Mouse (Mus musculus): ENCODE measurements around the gene Plod1. TPM values are rescaled to one million over a fixed set of nuclear protein-coding genes. Genes with fewer than 3 reads are reported as not detected.

Gene Plod1
- polyA plus RNA-seq, 1 experiment from 2014 or later = 56.4 TPM

DNA sequence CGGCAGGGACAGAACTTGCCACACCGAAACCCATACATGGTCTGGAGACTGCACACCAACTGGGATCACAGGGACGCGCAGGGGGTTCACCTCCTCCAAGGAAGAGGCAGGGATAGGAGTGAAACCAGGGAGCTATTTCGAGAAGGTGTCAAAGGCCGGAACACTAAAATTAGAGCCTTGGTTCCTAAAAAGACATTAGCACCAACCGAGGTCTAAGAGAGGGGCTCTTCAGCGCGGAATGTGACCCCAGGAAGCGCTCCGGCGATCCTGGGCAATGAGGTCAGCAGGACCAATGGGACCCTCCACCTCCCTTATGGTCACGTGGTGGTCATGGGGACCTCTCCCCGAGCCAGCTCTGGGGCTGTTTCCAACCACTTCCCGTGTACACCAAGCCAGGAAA, 27.1 kb upstream of the Plod1 start:
- Histone ChIP-seq H3K4me2 (ENCODE audit: low read depth, low read length) (no peak overlapping the region), H3K9ac (ENCODE audit: low read length) (no peak overlapping the region), H3K27ac (ENCODE audit: low read length) (no peak overlapping the region), H3K4me1 (ENCODE audit: control insufficient read depth, insufficient read depth, low read length) (no peaks in the 10 kb centered on the region), H3K27me3 (ENCODE audit: control insufficient read depth, insufficient read depth, low read length) (no peaks in the 10 kb centered on the region), H3K9me3 (replicated peaks; ENCODE audit: control insufficient read depth, low read length) (no peaks in the 10 kb centered on the region), H3K36me3 (ENCODE audit: control insufficient read depth, insufficient read depth, low read length) (no peaks in the 10 kb centered on the region), H3K4me3 (replicated peaks; ENCODE audit: low read length) (no peak overlapping the region)
- ATAC-seq (ENCODE audit: insufficient read depth, low FRiP score) = no peak
- 81% methylated on average over 15 of the region's 15 CpGs for WGBS

- Histone ChIP-seq H3K4me2 (ENCODE audit: low read depth, low read length) (no peak overlapping the region), H3K4me1 (ENCODE audit: control insufficient read depth, insufficient read depth, low read length) (no peaks in the 10 kb centered on the region), H3K9me3 (replicated peaks; ENCODE audit: control insufficient read depth, low read length) (no peaks in the 10 kb centered on the region), H3K27ac (ENCODE audit: low read length) (no peak overlapping the region), H3K36me3 (ENCODE audit: control insufficient read depth, insufficient read depth, low read length) (no peaks in the 10 kb centered on the region), H3K27me3 (ENCODE audit: control insufficient read depth, insufficient read depth, low read length) (no peaks in the 10 kb centered on the region), H3K4me3 (replicated peaks; ENCODE audit: low read length) (no peak overlapping the region), H3K9ac (ENCODE audit: low read length) (no peak overlapping the region)
- no peak for ATAC-seq (ENCODE audit: insufficient read depth, low FRiP score)
- 41% methylated on average over 6 of the region's 6 CpGs for WGBS
These were observed 26.2 kb upstream of the Plod1 start for GRCm38 (mm10) chr4:147962781-147963180.

DNA sequence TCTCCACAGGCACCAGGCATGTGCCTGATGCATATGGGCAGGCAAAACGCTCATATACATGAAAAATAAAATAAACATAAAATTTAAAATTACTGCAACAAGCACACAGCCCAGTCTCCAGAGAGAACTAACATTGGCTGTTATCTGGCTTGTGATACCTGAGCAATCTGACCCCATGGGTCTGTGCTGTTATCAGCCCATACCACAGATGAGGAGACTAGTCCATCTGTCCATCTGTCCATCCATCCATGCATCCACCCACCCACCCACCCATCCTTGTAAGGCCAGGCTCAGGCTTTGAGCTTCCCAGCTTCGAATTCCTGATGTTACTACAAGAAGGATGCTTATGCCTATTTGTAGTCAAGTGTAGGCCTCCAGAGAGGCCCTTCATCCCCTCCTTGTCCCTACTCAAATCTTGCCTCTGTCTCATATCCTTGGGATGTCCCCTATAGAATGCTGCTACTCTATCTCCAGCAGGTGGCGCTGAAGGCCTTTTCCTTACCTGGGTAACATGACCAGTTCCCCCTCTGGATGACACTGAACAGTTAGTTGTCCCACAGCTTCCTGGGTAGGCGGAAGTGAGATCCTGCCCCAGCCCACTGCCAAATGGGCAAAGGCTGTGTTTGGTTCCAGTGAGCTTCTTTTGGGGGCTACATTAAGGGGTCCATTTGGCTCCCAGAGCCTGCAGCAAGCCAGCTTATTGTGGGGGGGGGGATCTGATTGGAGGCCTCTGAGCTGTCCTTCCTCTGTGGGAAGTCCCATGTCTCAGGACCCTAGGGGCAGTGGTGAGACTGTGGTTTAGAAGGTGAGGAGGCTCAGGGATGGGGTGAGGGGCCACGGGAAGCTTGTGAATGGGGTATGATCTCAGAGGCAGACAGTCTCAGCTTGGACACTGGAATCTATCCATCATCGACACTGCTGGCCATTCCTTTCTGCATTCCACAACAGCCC, 23.6 kb upstream of the Plod1 start:
- no peak for ATAC-seq (ENCODE audit: insufficient read depth, low FRiP score)
- H3K4me2 ChIP-seq (ENCODE audit: low read depth, low read length) = no peak overlapping the region
- no peaks in the 10 kb centered on the region for H3K9me3 ChIP-seq (replicated peaks; ENCODE audit: control insufficient read depth, low read length)
- WGBS = 37% methylated on average over 6 of the region's 6 CpGs
- no peak overlapping the region for H3K27ac ChIP-seq (ENCODE audit: low read length)
- no peaks in the 10 kb centered on the region for H3K4me1 ChIP-seq (ENCODE audit: control insufficient read depth, insufficient read depth, low read length)
- H3K27me3 ChIP-seq (ENCODE audit: control insufficient read depth, insufficient read depth, low read length) = no peaks in the 10 kb centered on the region
- no peak overlapping the region for H3K4me3 ChIP-seq (replicated peaks; ENCODE audit: low read length)
- H3K36me3 ChIP-seq (ENCODE audit: control insufficient read depth, insufficient read depth, low read length) = no peaks in the 10 kb centered on the region
- no peak overlapping the region for H3K9ac ChIP-seq (ENCODE audit: low read length)

DNA sequence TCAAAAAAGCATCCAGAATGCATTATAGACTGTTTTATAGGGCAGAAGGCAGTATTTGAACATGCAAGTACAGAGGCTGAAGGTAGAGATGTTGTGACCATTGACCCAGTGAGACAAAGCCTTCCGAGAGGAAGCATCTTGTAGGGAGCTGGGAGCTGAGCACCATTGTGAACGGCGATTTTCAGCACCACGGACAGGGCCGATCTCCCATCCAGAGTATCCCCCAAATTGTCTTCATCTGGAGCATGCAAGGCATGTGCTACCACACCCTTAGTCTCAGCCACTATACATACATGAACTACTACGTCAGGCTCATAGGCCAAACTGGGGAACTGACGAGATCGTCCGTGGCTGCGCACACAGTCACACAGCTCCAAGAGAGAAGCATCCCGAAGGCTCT, 20.6 kb upstream of the Plod1 start:
- no peaks in the 10 kb centered on the region for H3K36me3 ChIP-seq (ENCODE audit: control insufficient read depth, insufficient read depth, low read length)
- no peaks in the 10 kb centered on the region for H3K27me3 ChIP-seq (ENCODE audit: control insufficient read depth, insufficient read depth, low read length)
- no peak overlapping the region for H3K9ac ChIP-seq (ENCODE audit: low read length)
- H3K27ac ChIP-seq (ENCODE audit: low read length) = no peak overlapping the region
- H3K9me3 ChIP-seq (replicated peaks; ENCODE audit: control insufficient read depth, low read length) = no peaks in the 10 kb centered on the region
- no peak overlapping the region for H3K4me3 ChIP-seq (replicated peaks; ENCODE audit: low read length)
- 40% methylated on average over 11 of the region's 11 CpGs for WGBS
- no peak overlapping the region for H3K4me2 ChIP-seq (ENCODE audit: low read depth, low read length)
- no peaks in the 10 kb centered on the region for H3K4me1 ChIP-seq (ENCODE audit: control insufficient read depth, insufficient read depth, low read length)
- ATAC-seq (ENCODE audit: insufficient read depth, low FRiP score) = no peak

DNA sequence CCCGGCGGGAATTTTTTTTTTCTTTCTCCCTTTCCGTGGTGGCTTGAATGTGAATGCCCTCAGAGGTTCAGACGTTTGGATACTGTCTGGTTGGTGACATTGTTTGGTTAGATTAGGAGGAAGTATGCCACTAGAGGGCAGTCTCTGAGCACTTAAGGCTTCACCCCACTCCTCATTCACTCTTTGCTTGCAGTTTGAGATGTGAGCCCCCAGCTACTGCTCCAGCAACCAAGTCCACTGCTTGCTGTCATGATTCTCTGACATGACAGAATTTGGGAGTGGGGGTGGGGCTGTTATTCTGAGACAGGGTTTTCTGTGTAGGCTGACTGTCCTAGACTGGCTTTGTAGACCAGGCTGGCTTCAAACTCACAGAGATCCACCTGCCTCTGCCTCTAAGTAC, 17.0 kb upstream of the Plod1 start:
- no peaks in the 10 kb centered on the region for H3K9me3 ChIP-seq (replicated peaks; ENCODE audit: control insufficient read depth, low read length)
- no peaks in the 10 kb centered on the region for H3K36me3 ChIP-seq (ENCODE audit: control insufficient read depth, insufficient read depth, low read length)
- H3K4me2 ChIP-seq (ENCODE audit: low read depth, low read length) = no peak overlapping the region
- 10% methylated on average over 4 of the region's 4 CpGs for WGBS
- no peaks in the 10 kb centered on the region for H3K4me1 ChIP-seq (ENCODE audit: control insufficient read depth, insufficient read depth, low read length)
- no peak for ATAC-seq (ENCODE audit: insufficient read depth, low FRiP score)
- no peak overlapping the region for H3K9ac ChIP-seq (ENCODE audit: low read length)
- H3K27ac ChIP-seq (ENCODE audit: low read length) = no peak overlapping the region
- H3K27me3 ChIP-seq (ENCODE audit: control insufficient read depth, insufficient read depth, low read length) = no peaks in the 10 kb centered on the region
- H3K4me3 ChIP-seq (replicated peaks; ENCODE audit: low read length) = no peak overlapping the region

DNA sequence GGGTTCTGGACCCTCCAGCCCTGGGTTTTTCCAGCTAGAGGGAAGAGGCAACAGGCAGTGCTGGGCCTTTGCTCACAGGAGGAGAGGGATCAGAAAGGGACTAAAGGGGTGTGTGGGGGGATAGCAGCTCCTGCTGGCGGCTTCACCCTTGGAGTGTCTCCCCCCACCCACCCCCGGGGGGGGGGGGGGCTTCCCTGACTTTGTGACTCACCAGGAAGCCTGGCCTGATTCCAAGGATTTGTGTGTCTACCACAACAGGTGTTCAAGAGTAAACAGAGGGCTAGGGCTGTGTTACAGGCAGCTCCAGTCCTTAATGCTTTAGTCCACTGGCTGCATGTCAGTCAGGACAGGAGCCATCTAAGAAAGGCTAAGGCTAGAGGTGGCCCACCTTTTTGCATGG, 10.9 kb upstream of the Plod1 start:
- Histone ChIP-seq H3K36me3 (ENCODE audit: control insufficient read depth, insufficient read depth, low read length) (peaks cover 12% of the 10 kb centered on the region), H3K4me1 (ENCODE audit: control insufficient read depth, insufficient read depth, low read length) (peaks cover 11% of the 10 kb centered on the region), H3K9me3 (replicated peaks; ENCODE audit: control insufficient read depth, low read length) (no peaks in the 10 kb centered on the region), H3K4me3 (replicated peaks; ENCODE audit: low read length) (no peak overlapping the region), H3K9ac (ENCODE audit: low read length) (no peak overlapping the region; the same call in 1 of the 2 replicates), H3K27ac (ENCODE audit: low read length) (0 out of 2 replicates have a peak overlapping the region, but pooled peaks have one; percentile 10), H3K27me3 (ENCODE audit: control insufficient read depth, insufficient read depth, low read length) (no peaks in the 10 kb centered on the region), H3K4me2 (ENCODE audit: low read depth, low read length) (no peak overlapping the region)
- peak; percentile 48; the same call in 1 of the 2 replicates for ATAC-seq (ENCODE audit: insufficient read depth, low FRiP score)
- 21% methylated on average over 2 of the region's 2 CpGs for WGBS

- Histone ChIP-seq H3K4me3 (replicated peaks; ENCODE audit: low read length) (no peak overlapping the region), H3K27ac (ENCODE audit: low read length) (no peak overlapping the region), H3K4me2 (ENCODE audit: low read depth, low read length) (no peak overlapping the region), H3K4me1 (ENCODE audit: control insufficient read depth, insufficient read depth, low read length) (peaks cover 29% of the 10 kb centered on the region), H3K9ac (ENCODE audit: low read length) (no peak overlapping the region), H3K9me3 (replicated peaks; ENCODE audit: control insufficient read depth, low read length) (no peaks in the 10 kb centered on the region), H3K36me3 (ENCODE audit: control insufficient read depth, insufficient read depth, low read length) (peaks cover 12% of the 10 kb centered on the region), H3K27me3 (ENCODE audit: control insufficient read depth, insufficient read depth, low read length) (no peaks in the 10 kb centered on the region)
- 93% methylated on average over 1 of the region's 1 CpGs for WGBS
- ATAC-seq (ENCODE audit: insufficient read depth, low FRiP score) = no peak
These were observed 6.4 kb upstream of the Plod1 start for GRCm38 (mm10) chr4:147943005-147943404.

- Histone ChIP-seq H3K4me2 (ENCODE audit: low read depth, low read length) (peak overlapping the region; percentile 98), H3K27me3 (ENCODE audit: control insufficient read depth, insufficient read depth, low read length) (no peaks in the 10 kb centered on the region), H3K9me3 (replicated peaks; ENCODE audit: control insufficient read depth, low read length) (no peaks in the 10 kb centered on the region), H3K4me3 (replicated peaks; ENCODE audit: low read length) (peak overlapping the region; percentile 82), H3K36me3 (ENCODE audit: control insufficient read depth, insufficient read depth, low read length) (peaks cover 12% of the 10 kb centered on the region), H3K9ac (ENCODE audit: low read length) (peak overlapping the region; percentile 90), H3K27ac (ENCODE audit: low read length) (peak overlapping the region; percentile 76), H3K4me1 (ENCODE audit: control insufficient read depth, insufficient read depth, low read length) (peaks cover 25% of the 10 kb centered on the region)
- WGBS = 5% methylated on average over 83 of the region's 88 CpGs
- ATAC-seq (ENCODE audit: insufficient read depth, low FRiP score) = peak; percentile 52
These were observed 4.8 kb upstream of the Plod1 start for GRCm38 (mm10) chr4:147941045-147942020.

Measured in stomach, embryonic 16.5 days (tissue).